Mouse (Mus musculus) midbrain, embryonic 16.5 days (tissue): Measurements from ENCODE around the gene Sec61a2. TPM values are rescaled to one million over a fixed set of nuclear protein-coding genes. Genes with fewer than 3 reads are reported as not detected.

Source experiments
- ATAC-seq: fragments of 200-750 bp; cut with Nextera tagmentation; 2 replicates; pipeline ENCODE4 v1.8.0; 2017; ENCODE audit warnings: moderate TSS enrichment
- H3K27ac ChIP-seq: fragments of 300-500 bp; sonication (generic); 2 replicates; pipeline ENCODE4 v1.5.1; 2014; ENCODE audit warnings: mild to moderate bottlenecking, low read length, mixed read lengths
- H3K27me3 ChIP-seq: fragments of 300-500 bp; sonication (generic); 2 replicates; pipeline ENCODE4 v1.6.1; 2014; ENCODE audit warnings: low read depth, low read length, mixed read lengths; ENCODE audit not compliant: control insufficient read depth, insufficient read depth
- H3K36me3 ChIP-seq: fragments of 300-500 bp; sonication (generic); 2 replicates; pipeline ENCODE4 v1.6.1; 2014; ENCODE audit warnings: mild to moderate bottlenecking, low read length, moderate library complexity, mixed read lengths; ENCODE audit not compliant: control insufficient read depth, insufficient read depth
- H3K4me1 ChIP-seq: fragments of 300-500 bp; sonication (generic); 2 replicates; pipeline ENCODE4 v1.6.1; 2014; ENCODE audit warnings: mild to moderate bottlenecking, low read length, mixed read lengths; ENCODE audit not compliant: control insufficient read depth, insufficient read depth
- H3K4me2 ChIP-seq: fragments of 300-500 bp; sonication (generic); 2 replicates; pipeline ENCODE4 v1.6.1; 2014; ENCODE audit warnings: mild to moderate bottlenecking, low read length, mixed read lengths
- H3K4me3 ChIP-seq: fragments of 300-500 bp; sonication (generic); 2 replicates; pipeline ENCODE4 v1.5.1; 2014; ENCODE audit warnings: low read depth, mild to moderate bottlenecking, low read length, moderate library complexity, mixed read lengths
- H3K9ac ChIP-seq: fragments of 300-500 bp; sonication (generic); 2 replicates; pipeline ENCODE4 v1.6.1; 2014; ENCODE audit warnings: low read depth, low read length, mixed read lengths
- H3K9me3 ChIP-seq: fragments of 300-500 bp; sonication (generic); replicated peaks from 2 replicates; pipeline ENCODE4 v1.6.1; 2014; ENCODE audit warnings: mild to moderate bottlenecking, low read length, mixed read lengths; ENCODE audit not compliant: control insufficient read depth, poor library complexity, severe bottlenecking
- WGBS: fragments of 180-500 bp; shearing (Covaris S2); extraction: QIAGEN DNeasy Blood & Tissue Kit; methylation state at CpG from one replicate; pipeline ENCODE4 v1.1.7; 2014; 5-methylcytosine and 5-hydroxymethylcytosine counted together
- polyA plus RNA-seq: library from polyadenylated mRNA; unstranded; fragments of >200 nt; fragmentation: Nextera tagmentation; extraction: Ambion mirVana; gene quantifications from 2 replicates; pipeline ENCODE4 v1.2.1, GENCODE M21; 2015

Gene Sec61a2
- 116 and 117 TPM in 2 replicates for polyA plus RNA-seq

DNA sequence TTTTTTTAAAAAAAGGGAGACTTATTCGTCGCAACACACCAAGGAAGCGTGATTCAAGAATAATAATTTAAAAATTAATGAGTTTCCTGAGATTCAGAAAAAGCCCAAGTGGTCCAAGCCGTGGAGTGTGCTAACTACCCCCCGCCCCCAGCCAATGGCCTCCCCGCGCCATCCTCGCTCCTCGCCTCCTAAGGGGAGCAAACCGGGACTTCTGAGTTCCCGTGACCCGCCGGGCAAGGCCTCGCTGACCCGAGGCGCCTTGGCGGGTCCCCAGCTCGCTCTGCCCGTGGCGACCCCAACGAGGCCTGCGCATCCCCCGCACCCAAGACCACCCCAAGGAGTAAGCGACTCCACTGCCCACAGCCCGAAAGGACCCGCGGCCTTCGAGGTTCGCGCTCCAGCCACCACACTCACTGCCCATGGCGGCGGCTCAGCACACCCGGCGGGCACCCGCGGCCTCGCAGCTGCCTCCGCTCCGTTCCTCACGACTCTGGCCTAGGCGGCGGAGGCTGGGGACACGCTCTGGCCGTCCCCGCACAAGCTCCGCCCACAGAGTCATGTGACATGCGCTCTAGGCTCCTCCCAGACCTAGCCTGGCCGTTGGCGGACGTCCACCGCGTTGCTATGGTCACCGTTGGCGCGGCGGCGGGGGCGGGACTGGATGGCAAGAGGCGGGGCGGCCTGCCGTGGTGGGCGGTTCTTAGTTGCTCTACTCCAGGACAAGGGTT, at the start of gene Sec61a2:
TSS of gene Sec61a2 (minus strand) at position 590 of the 728 bp plus-strand sequence.
- WGBS = 1% methylated on average over 59 of the region's 62 CpGs

GRCm38 (mm10) chr2:5943071-5943470, 47.8 kb upstream of the Sec61a2 start:
- no peaks in the 10 kb centered on the region for H3K9me3 ChIP-seq
- peak; percentile 42; the same call in 1 of the 2 replicates for ATAC-seq
- 36% methylated on average over 4 of the region's 4 CpGs for WGBS
- H3K4me3 ChIP-seq = peak overlapping the region; percentile 76
- no peak overlapping the region; the same call in 1 of the 2 replicates for H3K27ac ChIP-seq
- peaks cover 13% of the 10 kb centered on the region; the same call in 1 of the 2 replicates for H3K4me1 ChIP-seq
- no peaks in the 10 kb centered on the region for H3K36me3 ChIP-seq
- no peak overlapping the region for H3K9ac ChIP-seq
- H3K4me2 ChIP-seq = peak overlapping the region; percentile 86
- H3K27me3 ChIP-seq = no peaks in the 10 kb centered on the region

More for the DNA sequence above, at the start of gene Sec61a2:
- H3K27ac ChIP-seq = peak within 1 kb of the TSS; percentile 84
- H3K27me3 ChIP-seq = no peaks in the 10 kb centered on the region
- peak within 1 kb of the TSS; percentile 66 for H3K4me2 ChIP-seq
- H3K4me1 ChIP-seq = peaks cover 9% of the 10 kb centered on the region
- peak within 1 kb of the TSS; percentile 94 for H3K4me3 ChIP-seq
- ATAC-seq = peak; percentile 99
- peak within 1 kb of the TSS; percentile 95 for H3K9ac ChIP-seq
- peaks cover 6% of the 10 kb centered on the region; the same call in 1 of the 2 replicates for H3K36me3 ChIP-seq
- H3K9me3 ChIP-seq = no peaks in the 10 kb centered on the region

- Histone ChIP-seq H3K27me3 (no peaks in the 10 kb centered on the region), H3K9ac (peak within 1 kb of the TSS; percentile 92), H3K4me3 (peak within 1 kb of the TSS; percentile 76), H3K36me3 (no peaks in the 10 kb centered on the region), H3K4me1 (peaks cover 13% of the 10 kb centered on the region; the same call in 1 of the 2 replicates), H3K27ac (peak within 1 kb of the TSS; percentile 61), H3K4me2 (peak within 1 kb of the TSS; percentile 86), H3K9me3 (no peaks in the 10 kb centered on the region)
- ATAC-seq = peak; percentile 98
- 1% methylated on average over 36 of the region's 36 CpGs for WGBS
These were observed 47.3 kb upstream of the Sec61a2 start, which contains the start of gene Dhtkd1 for GRCm38 (mm10) chr2:5942416-5943032. TSS of gene Dhtkd1 (minus strand) at chr2:5942792.

- 55% methylated on average over 11 of the region's 11 CpGs for WGBS
- Histone ChIP-seq H3K9ac (peak overlapping the region; percentile 92), H3K9me3 (no peaks in the 10 kb centered on the region), H3K4me3 (peak overlapping the region; percentile 76), H3K4me1 (peaks cover 13% of the 10 kb centered on the region; the same call in 1 of the 2 replicates), H3K27me3 (no peaks in the 10 kb centered on the region), H3K4me2 (peak overlapping the region; percentile 86), H3K27ac (peak overlapping the region; percentile 61), H3K36me3 (no peaks in the 10 kb centered on the region)
- ATAC-seq = peak; percentile 22; the same call in 1 of the 2 replicates
These were observed 46.7 kb upstream of the Sec61a2 start for GRCm38 (mm10) chr2:5941861-5942415.

GRCm38 (mm10) chr2:5940936-5941335, 45.7 kb upstream of the Sec61a2 start:
- H3K9ac ChIP-seq = no peak overlapping the region
- no peaks in the 10 kb centered on the region for H3K9me3 ChIP-seq
- peaks cover 13% of the 10 kb centered on the region; the same call in 1 of the 2 replicates for H3K4me1 ChIP-seq
- H3K27ac ChIP-seq = no peak overlapping the region
- no peak overlapping the region for H3K4me2 ChIP-seq
- WGBS = 94% methylated on average over 9 of the region's 9 CpGs
- no peak overlapping the region for H3K4me3 ChIP-seq
- no peaks in the 10 kb centered on the region for H3K27me3 ChIP-seq
- ATAC-seq = no peak
- H3K36me3 ChIP-seq = no peaks in the 10 kb centered on the region

DNA sequence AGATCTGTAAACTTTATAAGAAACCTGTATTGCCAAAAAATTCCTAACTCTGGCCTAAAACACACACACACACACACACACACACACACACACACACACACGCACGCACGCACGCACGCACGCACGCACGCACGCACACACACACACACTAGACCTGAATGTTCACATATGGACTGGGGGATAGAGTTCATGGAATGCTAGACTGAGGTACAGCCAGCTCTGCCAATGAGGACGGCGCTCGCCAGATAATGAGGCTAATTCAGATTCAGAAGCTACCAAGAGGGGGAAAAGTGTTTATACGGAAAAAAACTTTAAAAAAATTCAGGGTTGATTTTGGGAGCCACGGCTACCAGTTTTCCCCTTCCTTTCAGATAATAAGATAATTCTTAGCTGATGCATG, 44.7 kb upstream of the Sec61a2 start:
- Histone ChIP-seq H3K4me1 (peaks cover 13% of the 10 kb centered on the region; the same call in 1 of the 2 replicates), H3K27ac (no peak overlapping the region), H3K9me3 (no peaks in the 10 kb centered on the region), H3K27me3 (no peaks in the 10 kb centered on the region), H3K9ac (no peak overlapping the region), H3K4me2 (no peak overlapping the region), H3K36me3 (no peaks in the 10 kb centered on the region), H3K4me3 (no peak overlapping the region)
- 86% methylated on average over 14 of the region's 14 CpGs for WGBS
- no peak for ATAC-seq

DNA sequence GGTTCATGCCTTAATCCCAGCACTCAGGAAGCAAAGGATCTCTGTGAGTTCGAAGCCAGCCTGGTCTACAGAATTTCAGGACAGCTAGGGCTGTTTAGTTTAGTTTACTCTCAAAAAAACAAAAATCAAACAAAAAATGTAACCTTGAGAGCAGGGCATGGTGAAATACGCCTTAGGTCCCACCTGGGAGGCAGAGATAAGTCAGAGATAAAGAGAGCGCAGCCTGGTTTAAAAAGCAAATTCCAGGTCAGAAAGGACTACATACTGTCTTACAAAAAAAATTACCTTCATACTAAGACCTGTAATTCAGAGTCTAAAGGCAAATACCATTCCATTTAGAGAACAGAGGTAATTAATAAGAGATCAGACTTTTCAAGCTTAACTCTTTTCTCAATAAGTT, 44.1 kb upstream of the Sec61a2 start:
- Histone ChIP-seq H3K4me3 (no peak overlapping the region), H3K36me3 (no peaks in the 10 kb centered on the region), H3K9me3 (no peaks in the 10 kb centered on the region), H3K27me3 (no peaks in the 10 kb centered on the region), H3K4me2 (no peak overlapping the region), H3K9ac (no peak overlapping the region), H3K27ac (no peak overlapping the region), H3K4me1 (peaks cover 13% of the 10 kb centered on the region; the same call in 1 of the 2 replicates)
- ATAC-seq = no peak
- WGBS = 95% methylated on average over 3 of the region's 3 CpGs

- H3K27me3 ChIP-seq = no peaks in the 10 kb centered on the region
- peaks cover 8% of the 10 kb centered on the region; the same call in 1 of the 2 replicates for H3K4me1 ChIP-seq
- no peak overlapping the region for H3K27ac ChIP-seq
- no peak overlapping the region for H3K9ac ChIP-seq
- no peak overlapping the region for H3K4me3 ChIP-seq
- H3K36me3 ChIP-seq = no peaks in the 10 kb centered on the region
- ATAC-seq = no peak
- H3K9me3 ChIP-seq = no peaks in the 10 kb centered on the region
- 91% methylated on average over 4 of the region's 4 CpGs for WGBS
- H3K4me2 ChIP-seq = no peak overlapping the region
These were observed 41.3 kb upstream of the Sec61a2 start for GRCm38 (mm10) chr2:5936550-5936949.
